Mouse (Mus musculus) Patski (cell line): ENCODE measurements around the gene Ccdc114. TPM values are rescaled to one million over a fixed set of nuclear protein-coding genes. Genes with fewer than 3 reads are reported as not detected.
"Not testable (repeated sequence)": the region's sequence is repeated elsewhere in the genome, so short reads cannot be mapped to it uniquely, and the experiment has no call there.

Experiments
- ATAC-seq: fragments of 100-300 bp; one replicate; pipeline ENCODE4 v1.8.0; 2021
- CTCF ChIA-PET: fragments of 350-600 bp; sonication (Branson Sonifier 250); formaldehyde crosslinking; loops from one replicate; lab custom pipeline; 2022; ENCODE audit warnings: inconsistent platforms; lab: Charles Lee
- POLR2A ChIA-PET: fragments of 350-600 bp; sonication (Branson Sonifier 250); formaldehyde crosslinking; loops from one replicate; lab custom pipeline; 2022; ENCODE audit warnings: antibody characterized with exemption, inconsistent platforms; lab: Charles Lee
- DNase-seq: peaks from one replicate; pipeline ENCODE4 v3.0.0-alpha.2; 2011; ENCODE audit warnings: low read depth, low spot score
- H3K27me3 ChIP-seq: fragments of 371-371 bp; one replicate; pipeline ENCODE4 v1.5.1; 2021
- CTCF ChIP-seq: fragments of 100-300 bp; IDR thresholded peaks from one replicate; pipeline ENCODE4 v1.5.1; 2021
- in situ Hi-C: fragments of 300-500 bp; cut with MboI; formaldehyde crosslinking; loops from 3 replicates; pipeline ENCODE4 v1.11.1; 2018; ENCODE audit warnings: low pct_unique_long_range_greater_than_20kb, mixed read lengths
- polyA plus RNA-seq: library from polyadenylated mRNA; unstranded; gene quantifications from one replicate; pipeline ENCODE4 v1.2.3, GENCODE M21; 2021

Gene Ccdc114
- 0.64 TPM for polyA plus RNA-seq

DNA sequence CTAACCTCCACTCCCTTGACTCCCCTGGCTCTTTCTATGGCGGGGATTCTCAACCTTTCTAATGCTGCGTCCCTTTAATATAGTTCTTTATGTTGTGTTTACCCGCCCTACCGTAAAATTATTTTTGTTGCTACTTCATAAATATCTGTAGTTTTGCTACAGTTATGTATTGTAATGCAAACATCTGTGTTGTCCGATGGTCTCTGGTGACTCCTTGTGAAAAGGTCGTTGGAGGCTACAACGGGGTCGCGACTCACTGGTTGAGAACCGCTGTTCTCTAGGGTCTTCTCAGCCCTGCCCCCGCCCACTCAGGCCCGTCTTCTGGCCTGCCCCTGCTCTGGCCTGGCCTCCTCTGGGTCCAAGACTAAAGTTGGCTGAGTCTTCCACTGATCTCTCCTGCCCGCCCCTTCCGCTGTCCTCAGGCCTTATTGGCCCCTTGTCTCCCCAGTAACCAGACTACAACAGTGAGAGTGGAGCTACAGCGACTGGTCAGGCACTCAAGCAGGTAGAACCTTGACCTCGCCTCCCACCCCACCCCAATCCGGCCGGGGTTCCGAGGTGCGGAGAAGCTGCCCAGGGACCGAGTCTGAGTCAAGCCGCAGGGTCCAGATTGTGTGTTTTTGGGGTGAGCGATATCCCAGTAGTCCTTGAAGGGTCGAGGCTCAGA, at the start of gene Ccdc114:
TSS of gene Ccdc114 (plus strand) at position 311 of the 667 bp plus-strand sequence.
- POLR2A ChIA-PET, result no interaction called here
- DNase-seq, result no peak
- TF ChIP-seq CTCF, result no peak
- no peak for ATAC-seq
- in situ Hi-C loops, result no loop called here
- H3K27me3 ChIP-seq, result no peaks in the 10 kb centered on the region
- CTCF ChIA-PET, result no interaction called here

DNA sequence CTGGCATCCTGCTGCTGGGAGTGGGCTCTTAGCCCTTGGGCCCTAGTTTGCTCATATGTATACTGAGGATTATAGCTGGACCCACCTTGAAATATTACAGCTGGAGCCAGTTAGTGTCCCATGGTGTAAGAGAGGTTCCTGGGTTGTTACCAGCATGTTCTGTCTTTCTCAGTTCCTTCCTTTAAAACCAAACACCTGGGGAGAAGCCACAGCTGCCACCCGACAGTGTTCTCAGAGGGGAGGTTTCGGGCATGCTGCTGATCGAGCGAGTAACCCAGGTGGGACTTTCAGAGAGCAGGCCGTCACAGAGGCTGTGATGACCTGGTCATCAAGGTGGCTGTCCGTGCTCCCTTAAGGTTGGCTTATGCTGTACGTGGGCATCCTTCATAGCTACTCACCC, 47.0 kb upstream of the Ccdc114 start:
- POLR2A ChIA-PET, result no interaction called here
- no peak for DNase-seq
- CTCF ChIA-PET, result interaction anchor here (1.1 kb wide), 1 partner anchor 11 kb away, joined by 3 read pairs; no protein-coding TSS in a partner anchor

DNA sequence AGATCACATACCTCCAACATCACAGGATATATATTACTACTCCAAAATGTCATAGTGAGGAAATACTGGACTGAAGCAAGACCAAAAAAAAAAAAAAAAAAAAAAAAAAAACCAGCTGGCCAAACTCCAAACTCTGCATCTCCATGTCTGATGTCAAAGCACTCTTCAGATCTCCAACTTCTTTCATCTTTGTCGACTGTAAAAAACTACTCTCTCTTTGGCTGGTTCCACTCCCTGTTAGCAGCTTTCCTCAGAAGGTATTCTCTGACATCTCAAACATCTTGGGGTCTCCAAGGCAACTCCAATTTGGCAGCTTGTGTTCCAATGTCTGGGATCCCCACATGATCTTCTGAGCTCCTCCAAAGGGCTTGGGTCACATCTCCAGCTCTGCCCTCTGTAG, 45.6 kb upstream of the Ccdc114 start, which contains the start of gene Grin2d:
TSS of gene Grin2d (minus strand) at position 101 of the 400 bp plus-strand sequence.
- DNase-seq, in situ Hi-C loops, ATAC-seq, H3K27me3 ChIP-seq, POLR2A ChIA-PET: not testable (repeated sequence)
- CTCF ChIA-PET, result interaction anchor here (1.3 kb wide), 1 partner anchor 51 kb away, joined by 7 read pairs; no protein-coding TSS in a partner anchor

More for the DNA sequence above, 47.0 kb upstream of the Ccdc114 start:
- TF ChIP-seq CTCF, result no peak
- in situ Hi-C loops, result no loop called here
- no peak for ATAC-seq
- no peaks in the 10 kb centered on the region for H3K27me3 ChIP-seq

DNA sequence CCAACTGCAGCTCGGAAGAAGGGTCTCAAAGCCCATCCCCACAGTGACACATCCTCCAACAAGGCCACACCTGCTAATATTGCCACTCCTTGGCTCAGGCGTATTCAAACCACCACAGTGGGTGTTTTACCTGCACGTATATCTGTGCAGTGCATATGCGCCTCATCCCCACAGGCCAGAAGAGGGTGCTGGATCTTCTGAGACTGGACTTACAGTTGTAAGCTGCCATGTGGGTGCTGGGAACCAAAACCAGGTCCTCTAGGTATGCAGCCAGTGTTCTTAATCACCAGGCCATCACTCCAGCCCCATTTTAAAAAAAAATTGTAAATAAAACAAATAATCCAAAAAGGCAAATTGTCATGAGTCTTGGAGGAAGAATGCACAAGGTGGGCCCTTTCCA, 43.3 kb upstream of the Ccdc114 start:
- ATAC-seq (no peak), DNase-seq (no peak)
- no peak for TF ChIP-seq CTCF
- POLR2A ChIA-PET, result no interaction called here
- no peaks in the 10 kb centered on the region for H3K27me3 ChIP-seq
- CTCF ChIA-PET, result no interaction called here
- in situ Hi-C loops, result no loop called here

DNA sequence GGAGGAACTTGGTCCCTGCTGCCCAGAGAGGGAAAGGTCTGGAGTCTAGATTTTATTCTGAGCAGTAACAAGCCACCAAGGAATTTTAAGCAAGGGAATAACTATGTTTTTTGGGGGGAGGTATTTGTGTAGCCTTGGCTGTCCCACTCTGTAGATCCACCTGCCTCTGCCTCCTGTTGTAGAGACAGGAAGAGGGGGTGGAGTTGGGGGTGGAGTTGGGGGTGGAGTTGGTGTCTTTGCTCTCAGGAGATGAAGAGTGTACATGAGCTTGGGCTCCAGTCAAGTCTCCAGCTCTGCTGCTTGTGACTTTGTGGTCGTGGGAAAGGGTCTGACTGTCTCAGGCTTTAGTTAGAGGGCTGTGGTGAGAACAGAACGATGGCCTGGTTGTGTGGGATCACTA, 42.9 kb upstream of the Ccdc114 start:
- no peak for ATAC-seq
- no peak for DNase-seq
- in situ Hi-C loops, result no loop called here
- no peak for TF ChIP-seq CTCF
- no peaks in the 10 kb centered on the region for H3K27me3 ChIP-seq
- CTCF ChIA-PET, result no interaction called here
- POLR2A ChIA-PET, result no interaction called here

DNA sequence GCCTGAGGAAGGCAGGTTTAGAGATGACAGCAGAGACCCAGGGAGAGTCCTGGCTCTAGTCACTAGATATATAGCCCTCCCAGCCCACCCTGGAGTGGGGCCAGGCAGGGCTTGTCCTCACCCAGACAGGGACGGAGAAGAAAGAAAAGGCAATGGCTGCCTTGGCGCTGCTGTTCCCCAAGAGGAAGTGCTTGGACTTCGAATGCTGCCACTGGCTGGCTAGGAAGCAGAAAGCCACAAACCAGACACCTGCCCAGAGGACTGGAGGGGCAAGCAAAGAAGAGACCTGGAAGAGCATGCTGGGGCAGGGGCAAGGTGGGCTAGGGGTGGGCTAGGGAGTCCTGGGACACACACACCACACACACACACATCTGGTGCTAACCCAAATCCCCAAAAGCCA, 36.6 kb upstream of the Ccdc114 start:
- DNase-seq (no peak), ATAC-seq (no peak)
- TF ChIP-seq CTCF, result no peak
- in situ Hi-C loops, result no loop called here
- ChIA-PET CTCF (interaction anchor here (1.4 to 1.9 kb wide), 2 partner anchors 10 to 15 kb away, joined by 3 to 8 read pairs; partner anchors contain the start of gene Kdelr1), POLR2A (interaction anchor here (0.7 kb wide), 1 partner anchor 9 kb away, joined by 3 read pairs; the partner anchor contains the start of genes Syngr4 and Tmem143)
- no peaks in the 10 kb centered on the region for H3K27me3 ChIP-seq

DNA sequence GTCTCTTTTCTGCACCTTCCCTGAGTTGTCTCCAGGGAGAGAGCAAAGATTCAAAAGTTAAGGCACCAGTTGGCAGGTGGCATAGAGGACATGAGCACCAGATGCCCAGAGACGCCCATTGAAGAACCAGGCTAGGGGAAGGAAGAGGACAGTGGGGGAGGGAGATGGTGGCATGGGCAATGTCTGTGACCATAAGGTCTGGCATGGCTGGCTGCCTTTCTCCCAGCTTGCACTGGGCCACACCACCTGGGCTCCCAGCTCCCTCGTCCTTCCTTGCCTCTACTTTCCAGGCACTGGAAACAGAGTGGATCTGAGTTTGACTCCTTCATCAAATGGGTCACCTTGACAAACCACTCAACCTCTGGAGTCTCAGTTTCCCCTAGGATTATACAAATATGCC, 31.2 kb upstream of the Ccdc114 start:
- in situ Hi-C loops, result no loop called here
- TF ChIP-seq CTCF, result no peak
- H3K27me3 ChIP-seq, result no peaks in the 10 kb centered on the region
- CTCF ChIA-PET, result no interaction called here
- POLR2A ChIA-PET, result no interaction called here
- ATAC-seq (no peak), DNase-seq (no peak)

DNA sequence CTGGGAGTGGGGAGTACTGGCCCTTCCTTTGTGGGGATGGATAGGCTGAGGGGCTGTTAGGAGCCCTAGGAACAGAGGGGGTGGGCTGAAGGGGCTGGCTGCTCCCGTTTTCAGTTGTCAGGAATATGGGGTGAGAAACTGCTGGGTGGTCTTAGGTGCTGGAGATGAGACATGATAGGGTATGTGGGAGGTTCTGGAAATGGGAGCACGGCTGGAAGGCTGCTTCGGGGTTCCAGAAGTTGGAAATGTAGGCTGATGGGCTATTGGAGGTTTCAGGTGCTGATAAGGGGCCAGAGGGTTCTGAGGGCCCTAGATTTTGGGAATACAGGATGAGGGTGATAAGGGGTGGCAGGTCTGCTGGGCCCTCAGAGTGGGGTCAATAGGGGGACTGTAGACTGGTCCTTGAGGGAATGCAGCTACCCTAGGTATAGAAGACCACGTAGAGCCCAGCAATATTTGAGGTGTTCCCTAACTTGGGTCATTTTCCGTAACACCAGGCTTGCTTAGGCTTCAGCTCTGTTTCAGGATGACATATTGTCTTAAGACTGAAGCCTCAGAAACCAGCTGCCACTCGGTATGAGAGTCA, 27.8 kb upstream of the Ccdc114 start:
- H3K27me3 ChIP-seq, result no peaks in the 10 kb centered on the region
- POLR2A ChIA-PET, result interaction anchor here (0.6 to 1.0 kb wide), 4 partner anchors 9 to 1074 kb away, joined by 3 to 4 read pairs (median 4); no protein-coding TSS in a partner anchor
- CTCF ChIA-PET, result no interaction called here
- DNase-seq (no peak), ATAC-seq (no peak)
- in situ Hi-C loops, result no loop called here
- TF ChIP-seq CTCF, result no peak

DNA sequence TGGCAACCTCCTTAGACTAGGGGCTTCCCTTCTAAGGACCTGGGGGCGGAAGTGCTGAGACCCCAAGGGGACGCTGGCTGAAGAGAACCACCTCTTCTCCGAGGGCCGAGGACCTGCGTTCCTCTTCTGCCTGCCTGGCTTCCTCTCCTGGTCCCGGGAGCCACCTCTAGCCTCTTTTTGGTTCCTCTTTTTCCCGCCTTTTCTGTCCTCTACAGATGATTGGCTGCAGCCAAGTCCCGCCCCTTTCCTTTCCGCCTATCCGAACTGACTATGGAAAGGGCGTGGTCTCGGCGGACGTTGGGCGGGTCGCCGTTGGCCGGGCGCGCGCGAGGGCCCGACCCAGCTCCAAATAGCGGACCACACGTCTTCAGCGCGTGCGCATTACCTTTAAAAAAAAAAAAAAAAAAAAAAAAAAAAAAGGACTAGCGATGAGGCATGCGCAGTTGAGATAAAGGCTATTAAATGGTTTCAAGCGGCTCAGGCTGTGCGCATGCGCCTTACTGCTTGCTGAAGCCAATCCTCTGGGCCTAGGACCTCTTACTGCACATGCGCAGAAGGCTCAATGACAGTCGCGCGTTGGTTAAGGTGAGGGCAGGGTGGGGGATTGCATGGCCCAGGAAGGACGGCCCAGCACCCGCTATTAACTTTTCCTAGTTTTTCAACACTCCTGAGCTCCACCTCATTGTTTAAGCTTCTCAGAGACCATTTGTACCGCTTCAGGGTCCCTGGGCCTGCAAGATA, 27.2 kb upstream of the Ccdc114 start, which contains the start of the genes Syngr4 and Tmem143:
TSS of gene Syngr4 (minus strand) at position 198 of the 741 bp plus-strand sequence.
TSS of gene Tmem143 (plus strand) at position 425 of the 741 bp plus-strand sequence.
- peak; percentile 79 for ATAC-seq
- CTCF ChIA-PET, result no interaction called here
- in situ Hi-C loops, result no loop called here

DNA sequence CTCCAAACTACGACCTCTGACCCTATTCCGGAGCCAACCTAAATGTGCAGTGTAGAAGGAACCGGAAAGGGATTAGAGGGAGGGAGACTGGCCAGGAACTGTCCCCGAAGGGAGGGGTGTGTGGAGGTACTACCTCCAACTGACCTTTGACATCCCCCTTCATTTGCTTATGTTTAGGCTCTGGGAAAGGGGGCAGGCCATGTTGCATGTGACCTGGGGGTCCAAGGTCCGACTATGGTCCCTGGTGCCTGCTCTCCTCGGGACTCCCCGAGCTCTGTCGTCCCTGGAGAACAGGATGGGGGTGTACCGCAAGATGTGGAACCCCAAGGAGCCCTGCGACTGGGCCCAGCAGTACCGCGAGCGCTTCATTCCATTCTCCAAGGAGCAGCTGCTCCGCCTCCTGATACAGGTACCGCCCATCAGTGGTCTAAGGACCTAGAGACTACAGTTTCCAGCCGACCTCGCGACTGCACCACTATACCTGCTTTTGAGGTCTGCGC, 26.6 kb upstream of the Ccdc114 start:
- ATAC-seq (peak; percentile 79), DNase-seq (no peak)
- CTCF ChIA-PET, result interaction anchor here (0.7 to 2.2 kb wide), 4 partner anchors 22 to 48 kb away, joined by 4 to 8 read pairs (median 6); partner anchors contain the start of gene Kdelr1
- POLR2A ChIA-PET, result interaction anchor here (0.8 to 1.0 kb wide), 3 partner anchors 10 to 179 kb away, joined by 3 read pairs; partner anchors contain the start of gene Sphk2
- in situ Hi-C loops, result no loop called here
- H3K27me3 ChIP-seq, result no peaks in the 10 kb centered on the region
- TF ChIP-seq CTCF, result no peak

More for the DNA sequence above, 27.2 kb upstream of the Ccdc114 start, which contains the start of the genes Syngr4 and Tmem143:
- no peak for TF ChIP-seq CTCF
- POLR2A ChIA-PET, result interaction anchor here (0.6 to 1.0 kb wide), 5 partner anchors 10 to 1075 kb away, joined by 3 to 4 read pairs (median 3); partner anchors contain the start of gene Sphk2
- peak; percentile 98 for DNase-seq
- no peaks in the 10 kb centered on the region for H3K27me3 ChIP-seq

DNA sequence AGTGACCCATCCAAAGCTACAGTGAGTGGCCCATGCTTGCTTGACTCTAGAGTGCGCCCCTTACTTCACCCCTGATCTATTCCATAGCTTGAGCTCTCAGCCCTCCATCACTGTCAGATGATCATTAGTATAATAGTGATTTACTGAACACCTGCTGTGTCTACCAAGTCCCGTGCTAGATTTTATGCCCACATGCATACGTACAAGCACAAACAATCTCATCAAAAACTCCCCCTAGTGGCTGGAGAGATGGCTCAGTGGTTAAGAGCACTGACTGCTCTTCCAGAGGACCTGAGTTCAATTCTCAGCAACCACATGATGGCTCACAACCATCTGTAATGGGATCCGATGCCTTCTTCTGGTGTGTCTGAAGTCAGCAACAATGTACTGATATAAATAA, 25.7 kb upstream of the Ccdc114 start:
- ATAC-seq, H3K27me3 ChIP-seq, in situ Hi-C loops, DNase-seq: not testable (repeated sequence)
- CTCF ChIA-PET, result interaction anchor here (0.7 to 2.2 kb wide), 4 partner anchors 23 to 49 kb away, joined by 4 to 8 read pairs (median 6); partner anchors contain the start of gene Kdelr1
- POLR2A ChIA-PET, result interaction anchor here (0.6 to 0.8 kb wide), 2 partner anchors 21 to 76 kb away, joined by 3 read pairs; no protein-coding TSS in a partner anchor
